Mouse (Mus musculus): Measurements from ENCODE around the gene Traf1.

GRCm38 (mm10) chr2:34953018-34953417, 8.6 kb downstream of the Traf1 start:
- TF ChIP-seq CTCF (IDR thresholded peaks at IDR 0.05; ENCODE audit: extremely low read depth, insufficient read depth, insufficient read length, insufficient replicate concordance) (no peak), POLR2A (IDR thresholded peaks at IDR 0.05; ENCODE audit: low read depth, low read length) (no peak)
